Mouse (Mus musculus): ENCODE results near the gene Gm49387. TPM values are rescaled to one million over a fixed set of nuclear protein-coding genes. Genes with fewer than 3 reads are reported as not detected.
A peak's percentile ranks its signal among the peaks of the same experiment; 100 is the strongest.

The Gm49387 gene
- total RNA-seq (2014; rRNA removed) (not detected in 2 replicates), polyA plus RNA-seq (2015; fragmentation: Nextera tagmentation; extraction: Ambion mirVana) (not detected in 2 replicates)

DNA sequence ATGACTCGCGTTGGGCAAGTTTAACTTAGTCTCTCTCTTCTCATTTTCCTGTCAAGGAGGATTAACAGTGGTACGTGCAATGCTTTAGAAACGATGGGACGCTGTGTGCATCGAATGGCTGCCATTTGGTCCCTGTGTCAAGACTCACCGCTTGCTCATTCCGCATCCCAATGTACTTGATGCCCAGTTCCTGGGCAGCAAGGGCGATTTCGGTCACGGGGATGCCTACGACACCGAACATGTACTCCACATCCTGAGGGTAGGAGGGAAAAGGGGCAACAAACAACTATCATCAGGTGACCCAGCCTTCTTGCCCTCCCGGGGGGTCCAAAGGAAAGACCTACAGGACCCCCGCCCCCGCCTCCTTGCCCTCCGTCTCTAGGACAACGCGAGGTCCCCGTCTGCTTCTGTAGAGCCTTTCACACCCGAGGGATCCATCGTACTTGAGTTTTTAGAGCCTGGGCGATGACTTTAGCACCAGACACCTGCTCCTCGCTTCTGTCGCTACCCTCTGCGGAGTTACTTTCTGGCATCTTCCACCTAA lies at the start of gene Gm49387:
Gene Gm49387 (minus strand): TSS at position 533 of the 544 bp plus-strand sequence.
- Histone ChIP-seq H3K27ac (ENCODE audit: low read depth, low read length) (peak within 1 kb of the TSS; percentile 78), H3K4me3 (ENCODE audit: low read depth, low read length) (peak within 1 kb of the TSS; percentile 64), H3K9ac (replicated peaks; ENCODE audit: low read length, poor library complexity, severe bottlenecking) (peak within 1 kb of the TSS; percentile 70), H3K27me3 (ENCODE audit: insufficient read depth, low read length) (no peaks in the 10 kb centered on the region), H3K4me1 (ENCODE audit: insufficient read depth, low read length) (0 out of 2 replicates have a peak, but pooled peaks cover 6% of the 10 kb centered on the region), H3K9me3 (ENCODE audit: low read length) (no peaks in the 10 kb centered on the region), H3K4me2 (ENCODE audit: low read depth, low read length, poor library complexity, severe bottlenecking) (peak within 1 kb of the TSS; percentile 98), H3K36me3 (ENCODE audit: insufficient read depth, low read length) (no peaks in the 10 kb centered on the region)
- ATAC-seq (ENCODE audit: low FRiP score) (peak; percentile 47), DNase-seq (ENCODE audit: low spot score) (peak; percentile 28)
- TF ChIP-seq CTCF (IDR thresholded peaks at IDR 0.05), result no peak
- WGBS, result 1% methylated on average over 25 of the region's 26 CpGs

DNA sequence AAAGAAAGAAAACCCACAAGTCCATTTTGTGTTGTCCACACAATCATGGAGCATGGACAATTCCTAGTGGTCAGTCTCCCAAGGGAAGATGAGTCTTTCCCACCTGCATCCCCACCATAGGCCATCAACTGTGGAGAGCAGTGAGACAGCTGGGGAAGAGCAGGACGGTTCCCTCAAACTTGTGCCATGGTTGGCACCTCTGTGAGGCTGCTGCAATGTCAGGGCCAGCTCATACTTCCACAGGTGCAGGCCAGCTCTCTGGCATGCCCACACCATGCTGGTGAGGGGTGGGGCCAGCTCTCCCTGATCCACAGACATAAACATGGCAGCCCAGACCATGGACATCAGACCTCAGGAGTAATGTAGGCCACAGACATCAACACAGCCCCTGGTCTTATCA lies 45.6 kb upstream of the Gm49387 start:
- no peak for DNase-seq (ENCODE audit: low spot score)
- no peaks in the 10 kb centered on the region for H3K9me3 ChIP-seq (ENCODE audit: low read length)
- H3K36me3 ChIP-seq (ENCODE audit: insufficient read depth, low read length), result no peaks in the 10 kb centered on the region
- no peak overlapping the region for H3K4me2 ChIP-seq (ENCODE audit: low read depth, low read length, poor library complexity, severe bottlenecking)
- ATAC-seq (ENCODE audit: low FRiP score), result no peak
- no peak overlapping the region for H3K27ac ChIP-seq (ENCODE audit: low read depth, low read length)
- no peaks in the 10 kb centered on the region for H3K27me3 ChIP-seq (ENCODE audit: insufficient read depth, low read length)
- no peak for TF ChIP-seq CTCF (IDR thresholded peaks at IDR 0.05)
- no peaks in the 10 kb centered on the region for H3K4me1 ChIP-seq (ENCODE audit: insufficient read depth, low read length)
- H3K9ac ChIP-seq (replicated peaks; ENCODE audit: low read length, poor library complexity, severe bottlenecking), result no peak overlapping the region
- WGBS, result 100% methylated on average over 1 of the region's 1 CpGs
- H3K4me3 ChIP-seq (ENCODE audit: low read depth, low read length), result no peak overlapping the region

DNA sequence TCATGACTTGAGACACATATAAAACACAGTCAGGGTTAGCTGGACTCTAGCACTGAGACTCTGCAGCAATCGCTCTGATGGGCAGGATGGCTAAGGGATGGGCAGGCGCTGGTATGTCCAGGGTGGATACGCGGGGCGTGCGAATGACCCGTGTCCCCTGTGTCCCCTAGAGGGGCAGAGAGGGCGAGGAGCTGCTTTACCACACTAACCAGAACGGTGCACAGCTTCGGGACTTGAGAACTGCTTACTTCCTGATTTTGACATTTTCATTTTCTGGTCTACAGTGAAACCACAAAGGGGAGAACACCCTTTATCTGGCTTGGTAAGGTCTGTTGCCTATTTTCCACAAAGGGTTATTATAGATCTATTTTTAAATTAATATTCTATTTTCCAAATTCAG lies 45.0 kb upstream of the Gm49387 start:
- Histone ChIP-seq H3K4me2 (ENCODE audit: low read depth, low read length, poor library complexity, severe bottlenecking) (no peak overlapping the region), H3K9ac (replicated peaks; ENCODE audit: low read length, poor library complexity, severe bottlenecking) (no peak overlapping the region), H3K9me3 (ENCODE audit: low read length) (no peaks in the 10 kb centered on the region), H3K4me1 (ENCODE audit: insufficient read depth, low read length) (no peaks in the 10 kb centered on the region), H3K36me3 (ENCODE audit: insufficient read depth, low read length) (no peaks in the 10 kb centered on the region), H3K27me3 (ENCODE audit: insufficient read depth, low read length) (no peaks in the 10 kb centered on the region), H3K4me3 (ENCODE audit: low read depth, low read length) (no peak overlapping the region), H3K27ac (ENCODE audit: low read depth, low read length) (no peak overlapping the region)
- ATAC-seq (ENCODE audit: low FRiP score) (no peak), DNase-seq (ENCODE audit: low spot score) (no peak)
- TF ChIP-seq CTCF (IDR thresholded peaks at IDR 0.05), result no peak
- WGBS, result 92% methylated on average over 10 of the region's 10 CpGs

DNA sequence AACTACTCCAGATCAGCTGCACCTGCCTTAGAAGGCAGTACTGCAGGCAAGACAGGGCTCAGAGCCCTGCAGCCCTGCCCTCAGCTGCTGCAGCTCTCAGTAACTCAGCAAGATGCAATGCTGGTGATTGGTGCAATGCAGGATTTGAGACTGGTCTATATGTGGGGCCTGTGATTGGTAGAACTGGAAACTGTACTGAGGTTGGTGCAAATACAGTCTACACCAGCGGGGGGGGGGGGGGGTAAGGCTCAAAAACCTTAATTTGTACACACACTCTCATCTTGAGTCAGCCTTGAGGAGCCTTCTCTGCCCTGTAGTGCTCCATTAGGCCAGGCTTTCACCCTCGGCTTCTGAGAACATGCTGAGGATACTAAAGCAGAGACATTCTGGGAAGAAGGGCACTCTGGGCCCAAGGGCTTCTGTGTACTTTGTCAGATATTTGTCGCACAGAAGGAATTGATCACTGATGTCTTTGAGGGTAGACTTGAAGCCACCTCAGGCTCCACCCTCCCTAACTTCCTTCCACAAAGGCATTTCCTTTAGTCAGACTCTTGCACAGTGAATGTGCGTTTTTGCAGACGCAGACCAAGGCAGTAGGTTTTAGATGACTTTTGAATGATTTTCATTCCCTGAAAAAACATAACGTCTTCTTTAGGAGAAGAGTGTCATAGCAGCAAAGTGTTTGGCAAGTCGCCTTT lies 43.8 kb upstream of the Gm49387 start:
- no peaks in the 10 kb centered on the region for H3K36me3 ChIP-seq (ENCODE audit: insufficient read depth, low read length)
- TF ChIP-seq CTCF (IDR thresholded peaks at IDR 0.05), result no peak
- H3K4me1 ChIP-seq (ENCODE audit: insufficient read depth, low read length), result no peaks in the 10 kb centered on the region
- no peak overlapping the region for H3K4me3 ChIP-seq (ENCODE audit: low read depth, low read length)
- H3K27me3 ChIP-seq (ENCODE audit: insufficient read depth, low read length), result no peaks in the 10 kb centered on the region
- H3K27ac ChIP-seq (ENCODE audit: low read depth, low read length), result no peak overlapping the region
- DNase-seq (ENCODE audit: low spot score) (no peak), ATAC-seq (ENCODE audit: low FRiP score) (no peak)
- WGBS, result 78% methylated on average over 7 of the region's 7 CpGs
- H3K9me3 ChIP-seq (ENCODE audit: low read length), result no peaks in the 10 kb centered on the region
- H3K4me2 ChIP-seq (ENCODE audit: low read depth, low read length, poor library complexity, severe bottlenecking), result no peak overlapping the region
- H3K9ac ChIP-seq (replicated peaks; ENCODE audit: low read length, poor library complexity, severe bottlenecking), result no peak overlapping the region

DNA sequence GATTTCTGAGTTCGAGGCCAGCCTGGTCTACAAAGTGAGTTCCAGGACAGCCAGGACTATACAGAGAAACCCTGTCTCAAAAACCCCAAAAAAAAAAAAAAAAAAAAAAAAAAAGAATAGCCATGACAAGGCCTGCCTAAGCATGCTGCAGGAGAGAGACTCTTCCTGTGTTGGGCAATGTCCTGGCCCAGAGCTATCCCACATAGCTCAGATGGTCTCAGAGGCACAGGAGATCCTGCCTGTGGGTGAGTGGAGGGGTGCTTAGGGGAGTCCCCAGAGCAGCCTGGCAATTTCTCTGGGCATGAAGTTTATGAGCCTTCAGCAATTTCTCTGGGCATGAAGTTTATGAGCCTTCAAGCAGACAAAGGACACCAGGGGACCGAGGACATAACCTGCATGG lies 42.9 kb upstream of the Gm49387 start:
- DNase-seq (ENCODE audit: low spot score) (no peak), ATAC-seq (ENCODE audit: low FRiP score) (no peak)
- H3K27ac ChIP-seq (ENCODE audit: low read depth, low read length), result no peak overlapping the region
- no peaks in the 10 kb centered on the region for H3K4me1 ChIP-seq (ENCODE audit: insufficient read depth, low read length)
- no peak overlapping the region for H3K4me2 ChIP-seq (ENCODE audit: low read depth, low read length, poor library complexity, severe bottlenecking)
- H3K9ac ChIP-seq (replicated peaks; ENCODE audit: low read length, poor library complexity, severe bottlenecking), result no peak overlapping the region
- H3K36me3 ChIP-seq (ENCODE audit: insufficient read depth, low read length), result no peaks in the 10 kb centered on the region
- no peaks in the 10 kb centered on the region for H3K9me3 ChIP-seq (ENCODE audit: low read length)
- H3K4me3 ChIP-seq (ENCODE audit: low read depth, low read length), result no peak overlapping the region
- no peaks in the 10 kb centered on the region for H3K27me3 ChIP-seq (ENCODE audit: insufficient read depth, low read length)
- 94% methylated on average over 2 of the region's 2 CpGs for WGBS
- no peak for TF ChIP-seq CTCF (IDR thresholded peaks at IDR 0.05)

DNA sequence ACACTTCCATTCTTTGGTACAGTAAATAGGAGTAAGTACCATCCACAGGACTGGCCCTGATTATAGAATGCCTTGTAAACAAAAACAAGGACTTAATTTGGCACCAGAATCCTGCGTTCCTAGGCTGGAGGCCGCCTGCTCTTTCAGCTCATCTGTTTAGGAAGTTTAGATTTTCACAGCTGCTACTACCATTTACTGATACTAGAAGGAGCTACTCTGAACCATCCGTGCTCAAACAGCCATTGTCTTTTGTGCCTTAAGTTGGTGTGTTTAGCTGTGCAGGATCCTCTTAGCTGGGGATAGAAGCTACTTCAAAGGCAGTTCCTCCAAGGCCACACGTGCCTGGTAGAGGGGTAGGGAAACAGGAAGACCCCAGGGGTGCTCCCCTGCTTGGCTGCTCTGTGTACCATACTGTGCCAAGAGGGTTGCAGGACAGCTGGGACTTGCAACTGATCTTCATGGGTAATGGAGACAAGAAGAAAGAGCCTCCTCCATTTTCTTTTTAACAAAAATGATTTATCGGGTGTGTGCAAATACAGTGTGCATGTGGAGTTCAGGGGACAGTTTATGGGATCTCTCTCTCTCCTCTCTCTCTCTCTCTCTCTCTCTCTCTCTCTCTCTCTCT lies 41.4 kb upstream of the Gm49387 start:
- no peak for TF ChIP-seq CTCF (IDR thresholded peaks at IDR 0.05)
- no peak for ATAC-seq (ENCODE audit: low FRiP score)
- no peak overlapping the region for H3K4me2 ChIP-seq (ENCODE audit: low read depth, low read length, poor library complexity, severe bottlenecking)
- H3K4me1 ChIP-seq (ENCODE audit: insufficient read depth, low read length), result no peaks in the 10 kb centered on the region
- H3K4me3 ChIP-seq (ENCODE audit: low read depth, low read length), result no peak overlapping the region
- no peaks in the 10 kb centered on the region for H3K9me3 ChIP-seq (ENCODE audit: low read length)
- WGBS, result 48% methylated on average over 5 of the region's 5 CpGs
- no peak overlapping the region; the same call in 1 of the 2 replicates for H3K27ac ChIP-seq (ENCODE audit: low read depth, low read length)
- DNase-seq (ENCODE audit: low spot score), result no peak
- H3K27me3 ChIP-seq (ENCODE audit: insufficient read depth, low read length), result no peaks in the 10 kb centered on the region
- no peak overlapping the region for H3K9ac ChIP-seq (replicated peaks; ENCODE audit: low read length, poor library complexity, severe bottlenecking)
- no peaks in the 10 kb centered on the region for H3K36me3 ChIP-seq (ENCODE audit: insufficient read depth, low read length)

Measured in midbrain, postnatal 0 days (tissue).